Mouse (Mus musculus): Measurements from ENCODE around the gene Ms4a3. TPM values are rescaled to one million over a fixed set of nuclear protein-coding genes. Genes with fewer than 3 reads are reported as not detected.

Gene Ms4a3
- polyA plus RNA-seq, 1 experiment from 2014 or later, result not detected

DNA sequence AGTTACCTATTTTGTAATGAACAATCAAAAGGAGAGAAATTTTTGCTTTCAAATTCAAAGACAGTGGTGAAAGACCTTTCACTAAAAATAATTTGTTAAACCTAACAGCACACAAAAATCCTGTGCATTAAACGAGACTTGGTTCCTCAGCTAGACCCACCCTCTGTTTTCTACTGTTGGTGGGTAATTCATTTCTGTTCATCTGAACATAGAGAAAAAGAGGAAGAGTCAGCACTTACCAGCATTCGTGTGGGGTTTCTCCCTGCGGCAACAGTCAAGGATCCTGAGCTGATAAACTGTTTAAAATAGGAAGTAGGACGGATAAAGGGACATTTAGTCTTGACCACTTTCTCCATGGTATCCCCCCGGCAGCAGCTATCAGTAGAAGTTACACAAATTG, 5.1 kb downstream of the Ms4a3 start:
- no peaks in the 10 kb centered on the region for H3K4me1 ChIP-seq (replicated peaks; ENCODE audit: control insufficient read depth, insufficient read depth, low read length)
- no peaks in the 10 kb centered on the region for H3K9me3 ChIP-seq (ENCODE audit: control insufficient read depth)
- 70% methylated on average over 5 of the region's 5 CpGs for WGBS
- no peaks in the 10 kb centered on the region for H3K27me3 ChIP-seq (replicated peaks; ENCODE audit: control insufficient read depth, insufficient read depth, low read length)
- no peak overlapping the region for H3K4me3 ChIP-seq (ENCODE audit: low read depth, low read length)
- H3K4me2 ChIP-seq (replicated peaks; ENCODE audit: low read depth), result no peak overlapping the region
- no peak for ATAC-seq
- no peak overlapping the region for H3K9ac ChIP-seq (ENCODE audit: low read depth, low read length)
- TF ChIP-seq CTCF (IDR thresholded peaks at IDR 0.05; ENCODE audit: low read depth), result no peak
- no peak overlapping the region for H3K27ac ChIP-seq (ENCODE audit: low read depth, low read length)
- no peaks in the 10 kb centered on the region for H3K36me3 ChIP-seq (ENCODE audit: control insufficient read depth, insufficient read depth)

DNA sequence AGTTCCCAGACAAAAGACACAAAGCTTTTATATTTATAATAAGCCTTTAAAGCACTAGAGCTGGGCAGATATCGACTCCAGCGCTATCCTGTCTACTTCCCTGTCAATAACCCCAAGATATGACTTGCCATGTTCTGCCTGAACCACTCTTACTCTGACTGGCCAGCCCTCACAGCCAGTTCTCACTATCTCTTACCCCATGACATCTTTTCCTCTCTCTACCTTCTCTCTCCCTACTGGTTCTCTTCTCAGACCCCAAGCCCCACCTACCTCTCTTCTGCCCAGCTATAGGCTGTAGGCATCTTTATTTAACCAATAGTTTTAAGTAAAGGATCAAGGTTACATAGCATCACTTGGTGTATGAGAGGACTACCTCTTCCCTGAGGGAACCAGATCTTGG, 6.3 kb downstream of the Ms4a3 start:
- Histone ChIP-seq H3K4me3 (ENCODE audit: low read depth, low read length) (no peak overlapping the region), H3K4me2 (replicated peaks; ENCODE audit: low read depth) (no peak overlapping the region), H3K27ac (ENCODE audit: low read depth, low read length) (no peak overlapping the region), H3K9ac (ENCODE audit: low read depth, low read length) (no peak overlapping the region), H3K9me3 (ENCODE audit: control insufficient read depth) (no peaks in the 10 kb centered on the region), H3K27me3 (replicated peaks; ENCODE audit: control insufficient read depth, insufficient read depth, low read length) (no peaks in the 10 kb centered on the region), H3K36me3 (ENCODE audit: control insufficient read depth, insufficient read depth) (no peaks in the 10 kb centered on the region), H3K4me1 (replicated peaks; ENCODE audit: control insufficient read depth, insufficient read depth, low read length) (no peaks in the 10 kb centered on the region)
- ATAC-seq, result no peak
- 60% methylated on average over 2 of the region's 2 CpGs for WGBS
- TF ChIP-seq CTCF (IDR thresholded peaks at IDR 0.05; ENCODE audit: low read depth), result no peak

DNA sequence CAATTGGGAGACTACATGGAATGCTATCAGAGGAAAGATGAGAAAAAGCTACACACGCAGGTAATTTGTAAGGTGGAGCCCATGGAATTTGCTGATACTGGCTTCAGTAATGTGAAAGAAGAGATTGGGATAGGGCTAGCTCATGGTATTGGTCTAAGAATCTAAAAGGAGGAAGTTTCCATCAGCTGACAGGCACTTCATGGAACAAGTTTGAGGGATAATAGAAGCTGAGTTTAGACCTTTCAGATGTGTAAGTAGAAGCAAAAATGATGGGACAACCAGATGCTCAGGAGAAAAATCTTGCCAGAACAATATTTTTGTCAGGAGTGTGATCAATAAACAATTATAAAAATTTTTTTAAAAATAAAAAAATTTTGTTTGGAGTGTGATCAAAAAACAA, 6.9 kb downstream of the Ms4a3 start:
- Histone ChIP-seq H3K4me1 (replicated peaks; ENCODE audit: control insufficient read depth, insufficient read depth, low read length) (no peaks in the 10 kb centered on the region), H3K27ac (ENCODE audit: low read depth, low read length) (no peak overlapping the region), H3K36me3 (ENCODE audit: control insufficient read depth, insufficient read depth) (no peaks in the 10 kb centered on the region), H3K9ac (ENCODE audit: low read depth, low read length) (no peak overlapping the region), H3K9me3 (ENCODE audit: control insufficient read depth) (no peaks in the 10 kb centered on the region), H3K4me3 (ENCODE audit: low read depth, low read length) (no peak overlapping the region), H3K4me2 (replicated peaks; ENCODE audit: low read depth) (no peak overlapping the region), H3K27me3 (replicated peaks; ENCODE audit: control insufficient read depth, insufficient read depth, low read length) (no peaks in the 10 kb centered on the region)
- no peak for ATAC-seq
- 71% methylated on average over 1 of the region's 1 CpGs for WGBS
- TF ChIP-seq CTCF (IDR thresholded peaks at IDR 0.05; ENCODE audit: low read depth), result no peak

DNA sequence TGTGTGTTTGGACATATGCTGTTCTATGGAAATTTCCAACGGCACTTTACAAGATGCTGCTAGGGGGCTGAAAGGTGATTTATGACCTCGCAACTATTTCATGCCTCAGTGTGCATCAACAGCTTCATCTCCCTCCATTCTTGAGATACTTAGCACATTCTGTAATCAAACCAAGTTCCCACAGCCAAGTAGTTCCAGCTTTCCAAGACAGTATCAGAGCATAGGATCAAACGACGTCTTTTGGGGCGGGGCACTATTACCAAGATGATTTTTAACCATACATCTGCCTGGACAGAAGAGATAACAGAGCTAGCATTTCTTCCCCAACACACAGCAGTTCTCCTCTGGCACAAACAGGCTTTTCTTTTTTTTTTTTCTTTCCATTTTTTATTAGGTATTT, 15.4 kb downstream of the Ms4a3 start:
- no peak overlapping the region for H3K4me2 ChIP-seq (replicated peaks; ENCODE audit: low read depth)
- no peaks in the 10 kb centered on the region for H3K27me3 ChIP-seq (replicated peaks; ENCODE audit: control insufficient read depth, insufficient read depth, low read length)
- WGBS, result 52% methylated on average over 5 of the region's 5 CpGs
- H3K9me3 ChIP-seq (ENCODE audit: control insufficient read depth), result no peaks in the 10 kb centered on the region
- H3K36me3 ChIP-seq (ENCODE audit: control insufficient read depth, insufficient read depth), result no peaks in the 10 kb centered on the region
- no peak overlapping the region for H3K4me3 ChIP-seq (ENCODE audit: low read depth, low read length)
- no peak overlapping the region for H3K27ac ChIP-seq (ENCODE audit: low read depth, low read length)
- no peak overlapping the region for H3K9ac ChIP-seq (ENCODE audit: low read depth, low read length)
- TF ChIP-seq CTCF (IDR thresholded peaks at IDR 0.05; ENCODE audit: low read depth), result no peak
- ATAC-seq, result no peak
- no peaks in the 10 kb centered on the region for H3K4me1 ChIP-seq (replicated peaks; ENCODE audit: control insufficient read depth, insufficient read depth, low read length)

DNA sequence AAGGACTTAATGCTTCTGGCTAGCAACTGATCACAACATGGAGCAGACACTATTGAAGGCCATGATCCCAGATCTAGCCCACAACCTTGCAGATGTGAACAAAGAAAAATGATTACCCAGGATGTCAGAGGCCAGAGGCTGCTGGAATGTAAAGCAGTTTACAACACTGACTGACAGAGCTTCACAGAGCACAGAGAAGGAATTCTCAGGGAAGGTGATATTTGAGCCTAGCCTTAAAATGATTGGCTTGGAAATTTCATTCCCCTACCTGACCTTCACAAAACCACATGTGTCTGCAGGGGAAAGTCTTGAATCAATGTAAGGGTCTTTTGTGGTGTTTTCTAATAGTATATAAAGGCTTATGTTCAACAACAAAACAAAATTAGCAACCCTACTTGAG, 15.9 kb downstream of the Ms4a3 start:
- TF ChIP-seq CTCF (IDR thresholded peaks at IDR 0.05; ENCODE audit: low read depth), result no peak
- no peak for ATAC-seq

DNA sequence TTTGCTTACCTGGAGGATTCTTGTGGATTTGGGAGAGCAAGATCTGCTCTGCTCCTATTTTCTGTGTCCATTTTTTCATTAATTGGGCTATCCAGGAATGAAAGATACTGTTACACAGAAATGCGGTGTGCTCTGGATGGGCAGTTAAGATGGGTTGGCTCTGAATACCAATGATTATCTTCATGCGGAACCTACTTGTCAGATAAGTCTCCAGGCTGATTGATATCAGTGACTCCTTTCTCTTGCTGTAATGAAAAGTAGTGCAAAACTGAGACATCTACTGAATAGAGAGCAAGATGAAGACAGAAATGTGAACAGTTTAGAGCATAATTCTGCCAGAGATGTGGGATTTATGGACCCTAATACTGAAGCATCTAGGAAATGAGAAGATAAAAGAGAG, 17.1 kb downstream of the Ms4a3 start, which contains the start of gene Ms4a2:
Ms4a2 (minus strand) TSS at position 169 of the 400 bp plus-strand sequence.
- no peaks in the 10 kb centered on the region for H3K4me1 ChIP-seq (replicated peaks; ENCODE audit: control insufficient read depth, insufficient read depth, low read length)
- no peaks in the 10 kb centered on the region for H3K36me3 ChIP-seq (ENCODE audit: control insufficient read depth, insufficient read depth)
- no peak within 1 kb of the TSS for H3K4me2 ChIP-seq (replicated peaks; ENCODE audit: low read depth)
- no peak within 1 kb of the TSS for H3K27ac ChIP-seq (ENCODE audit: low read depth, low read length)
- H3K27me3 ChIP-seq (replicated peaks; ENCODE audit: control insufficient read depth, insufficient read depth, low read length), result no peaks in the 10 kb centered on the region
- H3K9me3 ChIP-seq (ENCODE audit: control insufficient read depth), result no peaks in the 10 kb centered on the region
- 92% methylated on average over 2 of the region's 2 CpGs for WGBS
- TF ChIP-seq CTCF (IDR thresholded peaks at IDR 0.05; ENCODE audit: low read depth), result no peak
- H3K4me3 ChIP-seq (ENCODE audit: low read depth, low read length), result no peak within 1 kb of the TSS
- no peak within 1 kb of the TSS for H3K9ac ChIP-seq (ENCODE audit: low read depth, low read length)
- no peak for ATAC-seq

More for the DNA sequence above, 15.9 kb downstream of the Ms4a3 start:
- no peaks in the 10 kb centered on the region for H3K4me1 ChIP-seq (replicated peaks; ENCODE audit: control insufficient read depth, insufficient read depth, low read length)
- no peak overlapping the region for H3K4me3 ChIP-seq (ENCODE audit: low read depth, low read length)
- H3K36me3 ChIP-seq (ENCODE audit: control insufficient read depth, insufficient read depth), result no peaks in the 10 kb centered on the region
- no peak overlapping the region for H3K9ac ChIP-seq (ENCODE audit: low read depth, low read length)
- no peak overlapping the region for H3K27ac ChIP-seq (ENCODE audit: low read depth, low read length)
- no peaks in the 10 kb centered on the region for H3K9me3 ChIP-seq (ENCODE audit: control insufficient read depth)
- no peak overlapping the region for H3K4me2 ChIP-seq (replicated peaks; ENCODE audit: low read depth)
- H3K27me3 ChIP-seq (replicated peaks; ENCODE audit: control insufficient read depth, insufficient read depth, low read length), result no peaks in the 10 kb centered on the region

DNA sequence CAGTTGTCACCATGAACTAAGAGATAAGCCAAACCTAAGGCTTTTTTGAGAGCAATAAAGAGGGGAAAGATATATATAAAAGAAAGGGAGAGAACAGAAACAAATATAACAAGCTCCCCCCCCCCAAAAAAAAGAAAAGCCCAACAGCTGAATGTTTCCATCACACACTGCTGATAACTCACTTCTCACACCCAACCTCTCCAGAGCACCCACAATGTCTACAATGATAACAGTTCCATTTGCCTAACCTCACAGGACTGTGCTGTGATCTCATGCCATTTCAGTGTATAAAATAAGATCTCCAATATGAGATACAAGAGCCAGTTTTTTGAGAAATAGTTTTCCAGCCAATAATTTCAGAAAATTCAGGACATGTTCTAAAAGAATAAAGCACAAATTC, 22.7 kb downstream of the Ms4a3 start:
- no peak for ATAC-seq
- Histone ChIP-seq H3K27ac (ENCODE audit: low read depth, low read length) (no peak overlapping the region), H3K4me2 (replicated peaks; ENCODE audit: low read depth) (no peak overlapping the region)

More for the DNA sequence above, 22.7 kb downstream of the Ms4a3 start:
- TF ChIP-seq CTCF (IDR thresholded peaks at IDR 0.05; ENCODE audit: low read depth), result no peak
- H3K9ac ChIP-seq (ENCODE audit: low read depth, low read length), result no peak overlapping the region
- no peaks in the 10 kb centered on the region for H3K27me3 ChIP-seq (replicated peaks; ENCODE audit: control insufficient read depth, insufficient read depth, low read length)
- H3K4me3 ChIP-seq (ENCODE audit: low read depth, low read length), result no peak overlapping the region
- no peaks in the 10 kb centered on the region for H3K36me3 ChIP-seq (ENCODE audit: control insufficient read depth, insufficient read depth)
- H3K9me3 ChIP-seq (ENCODE audit: control insufficient read depth), result no peaks in the 10 kb centered on the region
- H3K4me1 ChIP-seq (replicated peaks; ENCODE audit: control insufficient read depth, insufficient read depth, low read length), result no peaks in the 10 kb centered on the region

Measured in intestine, postnatal 0 days (tissue).